Mouse (Mus musculus): ENCODE data around the gene Zp3. TPM values are rescaled to one million over a fixed set of nuclear protein-coding genes. Genes with fewer than 3 reads are reported as not detected.

Gene Zp3
- not detected for total RNA-seq (2023)

GRCm38 (mm10) chr5:135979904-135980303, at the start of gene Zp3:
TSS of gene Zp3 (plus strand) at chr5:135980099.

GRCm38 (mm10) chr5:135934481-135935175, 45.3 kb upstream of the Zp3 start, which contains the start of gene Ywhag:
TSS of gene Ywhag (minus strand) at chr5:135934616.

GRCm38 (mm10) chr5:135974365-135974764, 5.5 kb upstream of the Zp3 start, which contains the start of gene Ssc4d:
TSS of gene Ssc4d (minus strand) at chr5:135974531.

GRCm38 (mm10) chr5:135994725-135995687, 15.1 kb downstream of the Zp3 start, which contains the start of gene Dtx2:
TSS of gene Dtx2 (plus strand) at chr5:135994800.

Other genes starting within 250 kb of the Zp3 start
- gene Tmem120a, start 235.7 kb upstream of the Zp3 start, total RNA-seq (2023), result 10 to 100 TPM; 13.6 to 21.1 TPM
- not detected for gene Styxl1, start 201.7 kb upstream of the Zp3 start, total RNA-seq (2023)
- 100 to 1,000 TPM; 153 to 177 TPM for gene Mdh2, start 201.6 kb upstream of the Zp3 start, total RNA-seq (2023)
- not detected for gene Srrm3, start 173.2 kb upstream of the Zp3 start, total RNA-seq (2023)
- gene Hspb1, start 92.2 kb upstream of the Zp3 start, total RNA-seq (2023), result 1 to 10 TPM in 1 of 2 experiments, not detected in 1; 1.7 TPM
- 100 to 1,000 TPM; 100 to 105 TPM for gene Ywhag, start 45.5 kb upstream of the Zp3 start, total RNA-seq (2023)
- 1 to 10 TPM in 1 of 2 experiments, under 1 TPM in 1; 0.80 to 2.8 TPM for gene Ssc4d, start 5.6 kb upstream of the Zp3 start, total RNA-seq (2023)
- 10 to 100 TPM; 35.6 to 36.0 TPM for gene Dtx2, start 14.7 kb downstream of the Zp3 start, total RNA-seq (2023)
- under 1 TPM; 0.50 to 0.64 TPM for gene Upk3b, start 58.4 kb downstream of the Zp3 start, total RNA-seq (2023)
- gene Upk3bl, start 74.4 kb downstream of the Zp3 start, total RNA-seq (2023), result not detected
- gene Rasa4, start 103.8 kb downstream of the Zp3 start, total RNA-seq (2023), result 10 to 100 TPM; 12.1 to 21.2 TPM
- 10 to 100 TPM; 79.3 to 86.2 TPM for gene Polr2j, start 136.5 kb downstream of the Zp3 start, total RNA-seq (2023)
- 10 to 100 TPM; 31.9 to 33.3 TPM for gene Lrwd1, start 156.0 kb downstream of the Zp3 start, total RNA-seq (2023)
- gene Alkbh4, start 156.0 kb downstream of the Zp3 start, total RNA-seq (2023), result 10 to 100 TPM; 16.6 to 20.9 TPM
- 10 to 100 TPM; 68.9 to 71.4 TPM for gene Orai2, start 190.6 kb downstream of the Zp3 start, total RNA-seq (2023)
- gene Prkrip1, start 218.9 kb downstream of the Zp3 start, total RNA-seq (2023), result 10 to 100 TPM; 28.0 to 31.5 TPM

All from B cell, adult 67 days (primary cell).